Mouse (Mus musculus): ENCODE data around the gene Cntnap2. TPM values are rescaled to one million over a fixed set of nuclear protein-coding genes. Genes with fewer than 3 reads are reported as not detected.

Gene Cntnap2
- total and polyA plus RNA-seq, 2 experiments from 2014 or later, result 39.8 to 76.6 TPM

DNA sequence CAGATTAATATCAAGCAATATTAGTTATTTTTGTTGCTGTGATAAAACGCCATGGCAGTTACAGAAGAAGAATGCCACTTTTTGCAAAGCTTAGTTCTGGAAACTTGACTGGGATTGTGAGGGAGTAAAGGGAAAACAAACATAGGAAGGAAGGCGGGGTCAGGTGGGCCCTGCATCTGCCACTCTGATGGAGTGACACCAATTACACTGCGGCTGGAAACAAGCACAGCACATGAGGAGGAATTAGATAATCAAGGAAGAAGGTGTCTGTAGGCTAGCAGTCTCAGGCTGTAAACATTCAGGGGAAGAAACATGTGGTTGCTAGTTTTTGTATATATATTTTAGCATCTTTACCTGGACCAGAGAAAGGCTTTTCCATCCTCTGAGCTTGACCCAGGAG is 2233.3 kb downstream of the Cntnap2 start:
- Histone ChIP-seq H3K4me1 (ENCODE audit: insufficient read depth, low read length) (no peaks in the 10 kb centered on the region), H3K36me3 (ENCODE audit: insufficient read depth, low read length) (no peaks in the 10 kb centered on the region), H3K9ac (replicated peaks; ENCODE audit: low read length) (no peak overlapping the region), H3K4me3 (ENCODE audit: low read length) (no peak overlapping the region), H3K27me3 (ENCODE audit: insufficient read depth, low read length) (no peaks in the 10 kb centered on the region), H3K27ac (no peak overlapping the region), H3K4me2 (ENCODE audit: low read depth, low read length) (no peak overlapping the region), H3K9me3 (ENCODE audit: low read length) (no peaks in the 10 kb centered on the region)
- DNase-seq (ENCODE audit: low spot score), result no peak
- TF ChIP-seq CTCF (IDR thresholded peaks at IDR 0.05; ENCODE audit: low read depth), result no peak
- no peak for ATAC-seq
- WGBS, result 63% methylated on average over 3 of the region's 3 CpGs

DNA sequence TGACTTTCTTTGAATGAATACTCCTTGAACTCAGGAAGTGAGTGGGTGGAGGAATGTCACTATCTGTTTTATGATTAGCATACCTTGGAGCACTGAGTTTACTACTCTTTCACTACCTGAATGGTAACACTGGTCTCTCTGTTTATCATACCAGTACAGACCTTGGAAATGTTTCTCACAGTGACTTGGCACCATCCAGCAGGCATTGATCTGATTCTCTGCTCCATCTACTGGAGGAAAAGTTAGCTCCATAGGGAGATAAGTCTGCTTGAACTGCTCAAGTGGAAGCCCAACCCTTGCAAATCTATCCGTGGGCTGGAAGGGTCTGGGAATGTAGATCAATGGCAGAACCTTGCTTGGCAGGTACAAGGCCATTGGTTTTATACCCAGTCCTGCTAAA is 2235.3 kb downstream of the Cntnap2 start:
- Histone ChIP-seq H3K27ac (no peak overlapping the region), H3K36me3 (ENCODE audit: insufficient read depth, low read length) (no peaks in the 10 kb centered on the region), H3K4me2 (ENCODE audit: low read depth, low read length) (no peak overlapping the region), H3K4me3 (ENCODE audit: low read length) (no peak overlapping the region), H3K9me3 (ENCODE audit: low read length) (no peaks in the 10 kb centered on the region), H3K27me3 (ENCODE audit: insufficient read depth, low read length) (no peaks in the 10 kb centered on the region), H3K4me1 (ENCODE audit: insufficient read depth, low read length) (no peaks in the 10 kb centered on the region), H3K9ac (replicated peaks; ENCODE audit: low read length) (no peak overlapping the region)
- no peak for DNase-seq (ENCODE audit: low spot score)
- TF ChIP-seq CTCF (IDR thresholded peaks at IDR 0.05; ENCODE audit: low read depth), result peak; percentile 33
- no peak for ATAC-seq
- WGBS, result 40% methylated on average over 1 of the region's 1 CpGs

DNA sequence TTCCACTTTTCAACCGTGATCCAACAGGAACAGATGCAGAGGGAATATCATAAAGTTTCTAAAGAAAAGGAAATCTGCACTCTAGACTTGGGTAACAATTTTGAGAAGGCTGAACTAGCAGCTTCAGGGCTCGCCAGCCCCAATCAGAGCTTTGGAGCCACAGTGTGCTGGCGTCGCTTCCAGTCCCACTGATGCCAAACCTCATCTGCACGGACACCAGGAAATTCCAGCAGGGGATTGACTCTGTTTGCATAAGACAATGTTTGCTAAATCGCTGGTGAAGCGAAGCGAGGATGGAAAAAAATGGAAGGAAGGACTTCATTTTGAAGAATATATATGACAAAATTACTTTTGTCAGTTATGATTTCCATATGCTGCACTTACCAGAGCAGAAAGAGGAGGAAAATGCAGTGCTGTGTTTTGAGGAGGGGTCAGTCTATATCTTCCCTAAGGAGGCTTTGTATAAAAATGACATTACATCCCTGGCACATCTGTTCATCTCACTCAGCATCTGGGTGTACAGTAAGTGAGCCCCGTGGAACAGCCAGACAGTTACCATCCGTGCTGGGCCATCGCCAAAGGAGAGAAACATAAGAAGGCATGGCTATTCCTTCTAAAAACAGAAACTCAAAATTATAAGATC is 2245.8 kb downstream of the Cntnap2 start:
- Histone ChIP-seq H3K4me3 (ENCODE audit: low read length) (no peak overlapping the region), H3K27ac (no peak overlapping the region), H3K9ac (replicated peaks; ENCODE audit: low read length) (no peak overlapping the region), H3K4me2 (ENCODE audit: low read depth, low read length) (no peak overlapping the region), H3K9me3 (ENCODE audit: low read length) (no peaks in the 10 kb centered on the region), H3K27me3 (ENCODE audit: insufficient read depth, low read length) (no peaks in the 10 kb centered on the region), H3K4me1 (ENCODE audit: insufficient read depth, low read length) (no peaks in the 10 kb centered on the region), H3K36me3 (ENCODE audit: insufficient read depth, low read length) (no peaks in the 10 kb centered on the region)
- no peak for TF ChIP-seq CTCF (IDR thresholded peaks at IDR 0.05; ENCODE audit: low read depth)
- 59% methylated on average over 11 of the region's 11 CpGs for WGBS
- ATAC-seq, result no peak
- DNase-seq (ENCODE audit: low spot score), result no peak

DNA sequence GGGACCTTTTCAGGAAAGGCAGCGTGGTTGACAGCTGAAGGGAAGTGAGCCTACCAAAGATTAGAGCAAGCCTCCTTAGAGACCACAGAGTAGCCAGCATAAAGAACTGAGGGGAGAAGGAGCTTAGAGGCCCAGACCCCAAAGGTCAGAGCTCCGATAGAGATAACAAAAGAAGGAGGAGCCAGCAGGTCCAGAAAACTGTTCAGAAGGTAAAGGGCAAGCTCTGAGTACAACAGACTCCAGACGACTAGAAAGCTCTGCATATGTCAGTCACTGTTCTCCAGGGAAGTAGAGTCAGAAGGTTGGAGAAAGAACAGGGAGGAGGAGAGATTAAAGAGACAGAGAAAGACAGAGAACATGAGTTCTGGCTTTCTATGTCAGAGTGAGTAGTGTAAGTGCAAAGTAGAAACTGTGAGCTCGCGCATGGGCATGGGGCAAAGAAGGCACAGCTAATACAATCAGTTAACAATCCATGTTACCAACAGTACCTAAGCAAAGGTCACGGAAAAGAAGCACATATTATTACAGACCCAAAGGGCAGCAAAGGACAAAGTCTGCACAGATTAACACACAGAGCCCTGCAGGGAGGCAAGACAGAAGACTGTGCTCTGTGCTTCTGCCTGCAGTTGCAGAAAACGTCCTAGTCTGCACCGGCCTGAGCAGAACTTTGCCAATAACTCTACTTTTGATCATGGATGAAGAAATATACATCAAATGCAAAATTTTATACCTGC is 2247.1 kb downstream of the Cntnap2 start:
- Histone ChIP-seq H3K9me3 (ENCODE audit: low read length) (no peaks in the 10 kb centered on the region), H3K4me1 (ENCODE audit: insufficient read depth, low read length) (no peaks in the 10 kb centered on the region), H3K4me2 (ENCODE audit: low read depth, low read length) (no peak overlapping the region), H3K27me3 (ENCODE audit: insufficient read depth, low read length) (no peaks in the 10 kb centered on the region), H3K9ac (replicated peaks; ENCODE audit: low read length) (no peak overlapping the region), H3K27ac (no peak overlapping the region), H3K4me3 (ENCODE audit: low read length) (no peak overlapping the region), H3K36me3 (ENCODE audit: insufficient read depth, low read length) (no peaks in the 10 kb centered on the region)
- ATAC-seq, result no peak
- 53% methylated on average over 8 of the region's 8 CpGs for WGBS
- TF ChIP-seq CTCF (IDR thresholded peaks at IDR 0.05; ENCODE audit: low read depth), result no peak
- DNase-seq (ENCODE audit: low spot score), result no peak

DNA sequence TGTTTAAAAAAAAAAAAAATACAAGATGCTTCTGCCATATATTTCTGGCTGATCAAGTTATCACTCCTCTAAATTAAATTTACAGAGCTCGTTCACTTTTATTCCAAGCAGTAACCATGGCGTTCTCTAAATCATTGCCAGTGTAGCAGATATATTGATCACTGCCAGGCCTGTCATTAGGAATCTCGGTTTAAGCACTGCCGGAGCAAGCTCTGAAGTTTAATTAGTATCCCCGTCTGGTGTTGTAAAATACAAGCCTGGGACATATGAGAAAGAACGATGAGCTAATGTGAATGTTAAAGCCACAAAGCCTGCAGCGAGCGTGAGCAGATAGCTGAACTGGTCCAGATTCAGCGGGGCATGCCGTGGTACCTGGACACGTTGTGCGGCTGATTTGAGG is 2247.8 kb downstream of the Cntnap2 start:
- H3K36me3 ChIP-seq (ENCODE audit: insufficient read depth, low read length), result no peaks in the 10 kb centered on the region
- ATAC-seq, result no peak
- H3K27ac ChIP-seq, result no peak overlapping the region
- no peak overlapping the region for H3K4me3 ChIP-seq (ENCODE audit: low read length)
- H3K4me2 ChIP-seq (ENCODE audit: low read depth, low read length), result peak overlapping the region; percentile 10; the same call in 1 of the 2 replicates
- TF ChIP-seq CTCF (IDR thresholded peaks at IDR 0.05; ENCODE audit: low read depth), result no peak
- peak; percentile 22 for DNase-seq (ENCODE audit: low spot score)
- no peaks in the 10 kb centered on the region for H3K9me3 ChIP-seq (ENCODE audit: low read length)
- 59% methylated on average over 12 of the region's 12 CpGs for WGBS
- no peak overlapping the region for H3K9ac ChIP-seq (replicated peaks; ENCODE audit: low read length)
- no peaks in the 10 kb centered on the region for H3K4me1 ChIP-seq (ENCODE audit: insufficient read depth, low read length)
- no peaks in the 10 kb centered on the region for H3K27me3 ChIP-seq (ENCODE audit: insufficient read depth, low read length)

DNA sequence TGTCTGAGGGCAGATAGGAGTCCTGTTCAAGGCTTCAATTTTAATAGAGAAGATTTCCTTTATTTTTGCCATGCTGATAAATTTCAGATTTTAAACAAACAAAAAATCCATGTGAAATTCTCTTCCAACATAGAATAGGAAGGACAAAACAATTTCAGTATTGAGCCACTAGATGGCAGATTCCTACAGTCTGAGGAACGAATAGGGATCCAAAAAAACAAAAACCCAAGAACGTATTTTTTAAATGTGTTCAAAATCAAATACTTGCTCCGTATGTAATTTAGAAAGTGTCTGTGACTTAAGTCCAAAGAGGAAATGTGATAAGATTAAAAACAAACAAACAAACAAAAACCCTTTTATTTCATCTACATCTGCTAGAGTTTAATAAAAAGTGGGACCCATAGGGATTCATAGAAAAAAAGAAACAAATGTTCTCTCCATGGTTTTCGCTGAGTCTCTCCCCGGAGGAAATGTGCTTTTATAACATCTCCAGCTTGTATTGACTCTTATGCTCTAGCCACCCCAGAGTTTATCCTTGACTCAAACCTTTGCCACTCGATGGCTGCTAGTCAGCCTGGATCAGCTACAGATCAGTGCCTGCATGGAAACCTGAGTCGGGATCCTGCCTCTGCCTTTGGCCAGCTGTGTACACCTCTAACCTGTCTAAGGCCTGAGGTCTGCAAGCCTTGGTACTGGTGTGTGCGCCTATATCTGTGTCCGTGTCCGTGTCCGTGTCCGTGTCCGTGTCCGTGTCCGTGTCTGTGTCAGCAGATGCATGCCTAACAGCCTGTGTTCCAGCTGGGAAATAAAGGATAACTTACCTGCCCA is 2255.6 kb downstream of the Cntnap2 start:
- ATAC-seq, result 0 out of 2 replicates have a peak, but pooled peaks have one; percentile 58
- H3K4me3 ChIP-seq (ENCODE audit: low read length), result peak overlapping the region; percentile 16
- WGBS, result 56% methylated on average over 15 of the region's 15 CpGs

More for the DNA sequence above, 2255.6 kb downstream of the Cntnap2 start:
- peak; percentile 80 for DNase-seq (ENCODE audit: low spot score)
- Histone ChIP-seq H3K4me1 (ENCODE audit: insufficient read depth, low read length) (no peaks in the 10 kb centered on the region), H3K9ac (replicated peaks; ENCODE audit: low read length) (no peak overlapping the region), H3K27ac (no peak overlapping the region), H3K27me3 (ENCODE audit: insufficient read depth, low read length) (no peaks in the 10 kb centered on the region), H3K4me2 (ENCODE audit: low read depth, low read length) (peak overlapping the region; percentile 46), H3K36me3 (ENCODE audit: insufficient read depth, low read length) (no peaks in the 10 kb centered on the region), H3K9me3 (ENCODE audit: low read length) (no peaks in the 10 kb centered on the region)
- peak; percentile 77 for TF ChIP-seq CTCF (IDR thresholded peaks at IDR 0.05; ENCODE audit: low read depth)
